Mouse (Mus musculus) embryonic fibroblast, embryonic 13.5 days (primary cell): ENCODE measurements around the gene Wnt3.

Experiments
- CTCF ChIP-seq: IDR thresholded peaks from 2 replicates; pipeline ENCODE4 v1.5.1; 2011; ENCODE audit warnings: mild to moderate bottlenecking, control low read depth, low read length, moderate library complexity, borderline replicate concordance; ENCODE audit not compliant: insufficient read depth
- POLR2A ChIP-seq: IDR thresholded peaks from 2 replicates; pipeline ENCODE4 v1.6.1; 2011; ENCODE audit warnings: low read depth, mild to moderate bottlenecking, control low read depth, low read length, moderate library complexity

GRCm38 (mm10) chr11:103733069-103733468 lies 40.9 kb upstream of the Wnt3 start:
- TF ChIP-seq CTCF: no peak
- TF ChIP-seq POLR2A: no peak
